Mouse (Mus musculus): ENCODE data around the gene Il12rb1.

The Il12rb1 gene

GRCm38 (mm10) chr8:70774740-70775139 lies 33.5 kb upstream of the Il12rb1 start:
- no peak for DNase-seq

- no peak for DNase-seq
Observed at GRCm38 (mm10) chr8:70775227-70775626, 33.0 kb upstream of the Il12rb1 start.

- DNase-seq, result no peak
Observed at GRCm38 (mm10) chr8:70775851-70776495, 32.3 kb upstream of the Il12rb1 start.

- DNase-seq, result peak; percentile 97
Observed at GRCm38 (mm10) chr8:70776496-70777444, 31.5 kb upstream of the Il12rb1 start, which contains the start of gene Pik3r2. Gene Pik3r2, minus strand, starts transcription at chr8:70776713.

GRCm38 (mm10) chr8:70780093-70780492 lies 28.2 kb upstream of the Il12rb1 start:
- no peak for DNase-seq

GRCm38 (mm10) chr8:70786291-70787050 lies 21.8 kb upstream of the Il12rb1 start:
- DNase-seq, result peak; percentile 56

GRCm38 (mm10) chr8:70787051-70787445 lies 21.2 kb upstream of the Il12rb1 start:
- DNase-seq, result peak; percentile 53

- DNase-seq, result peak; percentile 94
Observed at GRCm38 (mm10) chr8:70787941-70788667, 20.1 kb upstream of the Il12rb1 start.

GRCm38 (mm10) chr8:70789046-70789445 lies 19.2 kb upstream of the Il12rb1 start:
- peak; percentile 60 for DNase-seq

- DNase-seq, result peak; percentile 48
Observed at GRCm38 (mm10) chr8:70790846-70791245, 17.4 kb upstream of the Il12rb1 start.

GRCm38 (mm10) chr8:70791294-70791701 lies 17.0 kb upstream of the Il12rb1 start:
- peak; percentile 58 for DNase-seq

GRCm38 (mm10) chr8:70791975-70792691 lies 16.1 kb upstream of the Il12rb1 start:
- DNase-seq, result peak; percentile 91

- peak; percentile 82 for DNase-seq
Observed at GRCm38 (mm10) chr8:70792700-70793099, 15.5 kb upstream of the Il12rb1 start.

GRCm38 (mm10) chr8:70794215-70794614 lies 14.0 kb upstream of the Il12rb1 start:
- DNase-seq, result peak; percentile 34

GRCm38 (mm10) chr8:70795370-70795769 lies 12.9 kb upstream of the Il12rb1 start:
- DNase-seq, result peak; percentile 48

- peak; percentile 65 for DNase-seq
Observed at GRCm38 (mm10) chr8:70796403-70797080, 11.7 kb upstream of the Il12rb1 start.

- DNase-seq, result peak; percentile 87
Observed at GRCm38 (mm10) chr8:70797081-70798070, 10.9 kb upstream of the Il12rb1 start.

GRCm38 (mm10) chr8:70798281-70798680 lies 10.0 kb upstream of the Il12rb1 start:
- DNase-seq, result peak; percentile 55

GRCm38 (mm10) chr8:70800648-70801047 lies 7.6 kb upstream of the Il12rb1 start:
- no peak for DNase-seq

- DNase-seq, result no peak
Observed at GRCm38 (mm10) chr8:70801156-70801555, 7.1 kb upstream of the Il12rb1 start.
